38 mouse cellular contexts compared by ENCODE assay signal in genomic region chr6:120287279-120287678, GRCm38 (mm10). TPM values are rescaled to one million over a fixed set of nuclear protein-coding genes. Genes with fewer than 3 reads are reported as not detected.
A peak's percentile ranks its signal among the peaks of the same experiment; 100 is the strongest.
DNase-seq lines count a peak whose midpoint lies in the region; ATAC-seq lines count a peak whose summit lies in the region.
"Had no signal": no experiment of that assay in that cellular context is flagged by ENCODE, and none has a peak within 500 bp of the region (broad histone marks: within the 10 kb centered on the region; RNA-seq: fewer than 3 reads in every experiment).

No protein-coding gene starts in this region.

- no peaks in the 10 kb centered on the region for H3K9me3 ChIP-seq in kidney, embryonic 14.5 days (ENCODE audit: control insufficient read depth, low read length)
- H3K9me3 ChIP-seq: embryonic facial prominence, embryonic 10.5 days; embryonic facial prominence, embryonic 15.5 days; forebrain, embryonic 12.5 days; hindbrain, embryonic 10.5 days; neural tube, embryonic 12.5 days had no signal

- H3K27me3 ChIP-seq in kidney, embryonic 14.5 days (ENCODE audit: control insufficient read depth, insufficient read depth, low read length): no peaks in the 10 kb centered on the region
- H3K27me3 ChIP-seq: embryonic facial prominence, embryonic 15.5 days; Patski had no signal

- 49% methylated on average over 9 of the region's 9 CpGs for WGBS in kidney, embryonic 14.5 days

- H3K4me2 ChIP-seq in kidney, embryonic 14.5 days (replicated peaks; ENCODE audit: low read depth, low read length): no peak overlapping the region
- H3K4me2 ChIP-seq: embryonic facial prominence, embryonic 15.5 days; forebrain, embryonic 12.5 days; midbrain, embryonic 11.5 days; neural tube, embryonic 12.5 days had no signal

- H3K27ac ChIP-seq in kidney, embryonic 14.5 days (ENCODE audit: low read depth, low read length): 0 out of 2 replicates have a peak overlapping the region, but pooled peaks have one; percentile 30
- H3K27ac ChIP-seq: embryonic facial prominence, embryonic 10.5 days; embryonic facial prominence, embryonic 15.5 days; forebrain, embryonic 12.5 days; hindbrain, embryonic 10.5 days; liver, embryonic 14.5 days; neural tube, embryonic 12.5 days had no signal

- H3K4me3 ChIP-seq in kidney, embryonic 14.5 days (ENCODE audit: low read length): no peak overlapping the region
- H3K4me3 ChIP-seq: embryonic facial prominence, embryonic 10.5 days; embryonic facial prominence, embryonic 15.5 days; forebrain, embryonic 12.5 days; hindbrain, embryonic 10.5 days; myocyte; neural tube, embryonic 12.5 days had no signal

- H3K36me3 ChIP-seq in kidney, embryonic 14.5 days (ENCODE audit: control insufficient read depth, insufficient read depth, low read length): no peaks in the 10 kb centered on the region
- H3K36me3 ChIP-seq: embryonic facial prominence, embryonic 10.5 days; embryonic facial prominence, embryonic 15.5 days; forebrain, embryonic 12.5 days; hindbrain, embryonic 10.5 days; neural tube, embryonic 12.5 days had no signal

- DNase-seq in adrenal gland, adult 2 months: peak; percentile 48
- no peak for DNase-seq in adrenal gland, adult 18-20 months (ENCODE audit: low spot score in 2 of 2)
- peak; percentile 38 for DNase-seq in R1 (ENCODE audit: low read depth, low spot score)
- DNase-seq in kidney, postnatal 25 days: peak; percentile 21 to 61
- DNase-seq in thymus, postnatal 25 days: no peak
- DNase-seq: cerebellum, adult 8-10 months; cerebellum, postnatal 25 days; forebrain, postnatal 0 days; gastrocnemius, postnatal 10 days; heart, postnatal 14 days; liver; lung, adult 2 months; lung, postnatal 10 days; right cerebral cortex, adult 18-20 months; spleen, adult 18-20 months; thymus, adult 18-20 months; thymus, postnatal 36 days had no signal

- H3K9ac ChIP-seq in kidney, embryonic 14.5 days (ENCODE audit: low read depth, low read length): no peak overlapping the region
- H3K9ac ChIP-seq: embryonic facial prominence, embryonic 15.5 days; forebrain, embryonic 12.5 days; forebrain, postnatal 0 days; liver, embryonic 14.5 days; neural tube, embryonic 12.5 days had no signal

- ATAC-seq in kidney, embryonic 14.5 days (ENCODE audit: low FRiP score, low TSS enrichment): peak; percentile 91
- no peak for ATAC-seq in megakaryocyte, adult 5-6 weeks (ENCODE audit: poor library complexity, severe bottlenecking)
- ATAC-seq: forebrain, postnatal 0 days; hindbrain, embryonic 16.5 days; Patski had no signal

- peaks cover 3% of the 10 kb centered on the region; the same call in 1 of the 2 replicates for H3K4me1 ChIP-seq in kidney, embryonic 14.5 days (ENCODE audit: control insufficient read depth, insufficient read depth, low read length)
- H3K4me1 ChIP-seq: embryonic facial prominence, embryonic 15.5 days; forebrain, embryonic 12.5 days; neural tube, embryonic 12.5 days had no signal

RNA-seq across cellular contexts. Expression of gene D330020A13Rik, which starts 6.9 kb away (rescaled TPM):
- under 1 TPM in 1 of 2 experiments, not detected in 1; 0.38 TPM for total RNA-seq in adrenal gland, adult 2 months (2021)
- polyA plus RNA-seq in adrenal gland, adult 2 months (2012; rRNA removed): 4.5 and 6.4 TPM in 2 replicates
- total RNA-seq in adrenal gland, adult 18-20 months (2021): under 1 TPM in 1 of 2 experiments, not detected in 1; 0.40 TPM
- polyA plus RNA-seq in kidney, embryonic 14.5 days (2014; fragmentation: Nextera tagmentation; extraction: Ambion mirVana): 0.22 and 0.49 TPM in 2 replicates
- total RNA-seq in megakaryocyte, adult 5-6 weeks (2015): not detected in 2 replicates
- not detected in 2 replicates for total RNA-seq in megakaryocyte, adult 5-6 weeks (2017)
- total RNA-seq: forebrain, postnatal 0 days; heart, postnatal 14 days; layer of hippocampus, adult 8-10 months; left cerebral cortex, adult 18-20 months; left cerebral cortex, postnatal 14 days; MEL; midbrain, postnatal 0 days had no signal
- polyA plus RNA-seq: forebrain, embryonic 12.5 days; forebrain, postnatal 0 days; gonadal fat pad, adult 2 months; hindbrain, embryonic 10.5 days; intestine, embryonic 14.5 days; limb, embryonic 11.5 days; liver, embryonic 14.5 days; lung, adult 2 months; midbrain, embryonic 11.5 days; stomach, embryonic 16.5 days had no signal

RNA-seq across cellular contexts. Expression of gene B4galnt3, which starts 7.1 kb away (rescaled TPM):
- 10 to 100 TPM in 1 of 2 experiments, 1 to 10 TPM in 1; 5.6 to 12.6 TPM for total RNA-seq in adrenal gland, adult 2 months (2021)
- 4.7 and 5.0 TPM in 2 replicates for polyA plus RNA-seq in adrenal gland, adult 2 months (2012; rRNA removed)
- total RNA-seq in adrenal gland, adult 18-20 months (2021): 1 to 10 TPM; 5.6 to 6.6 TPM
- 0.45 and 1.1 TPM in 2 replicates for polyA plus RNA-seq in kidney, embryonic 14.5 days (2014; fragmentation: Nextera tagmentation; extraction: Ambion mirVana)
- not detected in 2 replicates for total RNA-seq in megakaryocyte, adult 5-6 weeks (2015)
- total RNA-seq in megakaryocyte, adult 5-6 weeks (2017): not detected in 2 replicates

Comparison
In these comparisons a context has a peak if more than half of its experiments do, and no peak if none do; other contexts are left out.
1. DNase-seq: peak in adrenal gland, adult 2 months (single experiment), R1 (single experiment) and kidney, postnatal 25 days (2 of 2); none in adrenal gland, adult 18-20 months (0 of 2) and thymus, postnatal 25 days (single experiment).
2. RNA of gene B4galnt3, which starts 7.1 kb away (total RNA-seq): 5.6 to 12.6 TPM in adrenal gland, adult 2 months and 5.6 to 6.6 TPM in adrenal gland, adult 18-20 months; not detected in megakaryocyte, adult 5-6 weeks; every median in the first group is over 4 times any median in the second.